Mouse (Mus musculus) right cerebral cortex, postnatal 36 days (tissue): Measurements from ENCODE around the gene Fcrlb.

Source experiments
- DNase-seq, 2 experiments: peaks; one replicate each; pipeline ENCODE4 v3.0.0; 2022; ENCODE audit warnings: low spot score in 2 of 2, mixed read lengths in 1 of 2

Gene Fcrlb

GRCm38 (mm10) chr1:170907456-170908191 lies 5.1 kb downstream of the Fcrlb start:
- peak in 1 of 2 experiments; percentile 9 for DNase-seq

GRCm38 (mm10) chr1:170907111-170907455 lies 5.7 kb downstream of the Fcrlb start:
- no peak for DNase-seq

DNA sequence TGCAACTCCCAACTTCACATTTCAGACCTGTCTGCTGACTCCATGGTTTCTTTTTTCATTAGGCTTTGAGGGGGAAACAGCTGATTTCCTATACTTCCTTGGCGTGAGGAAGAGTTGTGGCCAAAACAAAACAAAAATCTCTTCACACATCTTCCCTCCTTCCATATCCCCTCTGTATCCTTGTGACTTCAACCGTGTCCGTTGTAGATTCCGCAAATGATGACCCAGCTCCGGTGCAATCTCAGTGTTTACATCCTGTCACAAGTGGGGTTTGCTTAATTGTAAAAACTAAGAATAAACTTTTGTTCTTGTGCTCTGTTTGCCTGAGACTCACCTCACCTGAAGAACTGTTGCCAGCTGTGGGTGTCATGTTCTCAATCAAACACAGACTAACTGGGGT lies 9.3 kb downstream of the Fcrlb start:
- no peak for DNase-seq

DNA sequence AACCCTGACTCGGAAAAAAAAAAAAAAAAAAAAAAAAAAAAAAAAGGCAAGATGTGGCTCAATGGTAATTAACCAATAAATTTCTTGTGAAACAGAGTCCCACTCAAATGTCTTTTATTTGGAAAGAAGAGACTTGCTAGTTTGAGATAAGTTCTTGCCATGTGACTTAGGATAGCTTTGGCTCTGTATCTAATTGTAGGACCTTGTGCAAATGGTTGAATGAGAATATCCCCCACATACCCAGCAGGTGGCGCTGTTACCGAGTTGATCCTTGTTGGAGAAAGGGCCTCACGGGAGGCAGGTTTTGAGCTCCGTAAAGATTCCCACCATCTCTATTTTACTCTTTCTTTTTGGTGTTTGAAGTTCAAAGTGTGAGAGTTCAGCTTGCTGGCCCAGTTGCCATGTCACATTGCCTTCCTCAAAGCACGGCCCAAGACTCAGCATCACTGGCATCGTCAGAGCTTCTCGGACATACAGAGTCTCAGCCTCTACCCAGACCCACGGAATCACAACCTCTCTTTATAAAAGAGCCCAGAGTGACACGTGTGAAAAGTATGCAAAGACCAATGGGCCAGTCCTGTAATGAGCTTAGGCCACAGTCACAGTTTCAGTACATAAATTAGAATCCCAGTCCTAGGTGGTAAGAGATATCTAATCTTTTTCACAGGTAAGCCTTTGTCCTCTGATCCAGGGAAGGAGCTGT lies 11.1 kb downstream of the Fcrlb start:
- DNase-seq: peak; percentile 55 to 65

DNA sequence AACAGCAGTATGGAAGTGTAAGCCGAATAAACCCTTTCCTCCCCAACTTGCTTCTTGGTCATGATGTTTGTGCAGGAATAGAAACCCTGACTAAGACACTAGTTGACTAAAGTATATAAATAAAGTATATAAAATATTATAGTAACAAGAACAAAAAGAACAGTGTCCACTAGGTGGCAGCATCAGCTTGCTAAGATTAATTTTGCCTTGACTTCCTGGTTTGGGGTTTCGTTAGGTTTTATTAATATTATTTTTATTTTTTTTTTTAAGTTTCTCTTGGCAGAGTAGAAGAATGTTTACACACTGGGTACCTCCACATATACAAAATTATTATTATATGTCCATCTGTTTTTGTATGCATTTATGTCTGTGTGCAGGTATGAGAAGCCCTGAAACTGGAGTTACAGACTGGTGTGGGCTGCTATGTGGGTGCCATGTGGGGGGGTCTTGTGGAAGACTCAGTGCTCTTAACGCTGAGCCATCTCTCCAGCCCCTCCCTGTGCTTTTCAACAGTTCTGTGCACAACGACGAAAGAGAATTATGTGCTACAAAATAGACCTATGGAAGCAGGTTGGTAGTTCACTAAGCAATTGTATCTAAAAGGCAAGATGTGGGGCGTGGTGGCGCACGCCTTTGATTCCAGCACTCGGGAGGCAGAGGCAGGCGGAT lies 11.8 kb downstream of the Fcrlb start:
- DNase-seq: peak in 1 of 2 experiments; percentile 16

- DNase-seq: no peak
Observed at GRCm38 (mm10) chr1:170898413-170899075, 14.2 kb downstream of the Fcrlb start.

GRCm38 (mm10) chr1:170896651-170897281 lies 16.0 kb downstream of the Fcrlb start:
- DNase-seq: no peak

DNA sequence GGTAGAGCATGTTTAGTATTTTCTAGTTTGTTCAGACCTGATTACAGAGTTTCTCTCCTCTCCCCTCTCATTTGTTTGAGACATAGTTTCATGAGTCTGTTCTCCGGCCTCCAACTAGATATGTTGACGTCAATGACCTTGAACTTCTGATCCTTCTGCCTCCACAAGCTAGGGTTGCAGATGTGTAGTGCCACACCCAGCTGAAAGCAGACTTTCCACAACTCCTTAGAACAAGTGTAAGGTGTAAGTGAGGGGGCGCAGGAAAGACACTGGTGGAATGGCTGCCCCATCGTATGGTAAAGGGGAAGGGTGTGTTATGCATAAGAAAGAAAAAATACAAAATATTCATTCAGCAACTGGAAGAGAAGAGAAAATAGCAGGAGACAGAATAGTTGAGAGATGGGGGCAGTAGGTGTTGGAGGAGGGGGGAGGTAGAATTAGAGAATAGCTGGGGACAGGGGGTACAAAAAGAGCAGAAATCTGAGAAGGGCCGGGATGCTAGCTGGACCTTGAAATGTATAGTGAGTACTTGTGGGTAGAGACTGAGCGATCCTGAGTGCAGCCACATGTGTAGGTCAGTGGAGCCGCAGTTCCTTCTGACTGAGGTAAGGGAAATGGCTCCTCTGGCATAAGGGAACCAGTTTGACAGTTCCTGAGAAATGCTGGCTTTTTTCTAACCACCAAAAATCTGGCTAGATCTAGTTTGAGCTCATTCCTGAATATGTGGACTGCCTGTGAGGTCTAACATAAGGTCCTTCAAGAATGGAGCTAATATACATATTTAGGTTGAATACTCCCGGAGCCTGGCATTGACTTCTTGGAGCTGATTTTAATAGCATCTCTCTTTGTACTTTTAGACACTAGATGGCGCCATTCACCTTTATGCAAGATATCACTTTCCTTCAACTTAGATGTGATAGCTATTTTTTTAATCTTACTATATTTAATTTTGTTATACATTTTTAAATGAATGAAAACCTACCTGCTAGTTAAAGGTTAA lies 17.8 kb downstream of the Fcrlb start:
- DNase-seq: no peak

- no peak for DNase-seq
Observed at GRCm38 (mm10) chr1:170892279-170892678, 20.5 kb downstream of the Fcrlb start.

DNA sequence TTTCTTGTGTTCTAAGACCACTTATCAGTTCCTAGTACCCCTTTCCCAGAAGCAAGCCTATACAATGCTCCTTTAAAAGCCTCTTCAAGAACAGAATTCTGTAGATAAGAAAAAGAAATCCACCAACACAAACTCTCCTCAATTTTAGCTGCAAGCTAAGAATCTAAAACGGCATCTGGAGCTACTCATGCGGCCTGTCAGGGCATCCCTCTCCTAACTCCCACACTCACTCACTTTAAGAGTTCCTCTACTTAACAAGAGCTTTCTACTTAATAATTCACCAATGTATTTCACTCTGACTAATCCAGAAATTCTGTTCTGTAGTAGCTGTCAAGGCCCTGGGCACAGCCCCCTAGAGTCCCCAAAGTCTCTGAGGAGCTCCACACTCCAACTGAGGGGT lies 21.1 kb downstream of the Fcrlb start:
- DNase-seq: no peak

- no peak for DNase-seq
Observed at GRCm38 (mm10) chr1:170889310-170889709, 23.4 kb downstream of the Fcrlb start.

GRCm38 (mm10) chr1:170886044-170886458 lies 26.7 kb downstream of the Fcrlb start:
- DNase-seq: no peak

- peak; percentile 88 to 91 for DNase-seq
Observed at GRCm38 (mm10) chr1:170884978-170885561, 27.7 kb downstream of the Fcrlb start, which contains the start of the genes Gm26620 and Dusp12. TSS of gene Gm26620 (plus strand) at chr1:170885065. TSS of gene Dusp12 (minus strand) at chr1:170885540.

DNA sequence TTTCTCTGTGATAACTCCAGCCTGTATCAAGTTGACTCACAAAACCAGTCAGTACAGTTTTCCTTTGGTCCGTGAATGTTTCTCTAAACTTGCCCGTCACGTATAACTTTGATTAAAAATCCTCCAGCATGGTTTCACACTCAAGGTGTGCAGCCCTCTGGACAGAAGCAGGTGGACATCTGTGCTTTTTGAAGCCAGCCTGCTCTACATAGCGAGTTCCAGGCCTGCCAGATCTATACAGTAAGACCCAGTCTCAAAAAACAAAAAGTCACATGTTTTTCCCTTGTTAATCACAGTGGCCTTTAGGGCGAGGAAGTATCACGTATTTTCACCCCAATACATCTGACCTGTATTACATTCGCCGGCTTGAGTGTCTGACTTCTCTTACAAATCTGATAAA lies 28.4 kb downstream of the Fcrlb start:
- no peak for DNase-seq

DNA sequence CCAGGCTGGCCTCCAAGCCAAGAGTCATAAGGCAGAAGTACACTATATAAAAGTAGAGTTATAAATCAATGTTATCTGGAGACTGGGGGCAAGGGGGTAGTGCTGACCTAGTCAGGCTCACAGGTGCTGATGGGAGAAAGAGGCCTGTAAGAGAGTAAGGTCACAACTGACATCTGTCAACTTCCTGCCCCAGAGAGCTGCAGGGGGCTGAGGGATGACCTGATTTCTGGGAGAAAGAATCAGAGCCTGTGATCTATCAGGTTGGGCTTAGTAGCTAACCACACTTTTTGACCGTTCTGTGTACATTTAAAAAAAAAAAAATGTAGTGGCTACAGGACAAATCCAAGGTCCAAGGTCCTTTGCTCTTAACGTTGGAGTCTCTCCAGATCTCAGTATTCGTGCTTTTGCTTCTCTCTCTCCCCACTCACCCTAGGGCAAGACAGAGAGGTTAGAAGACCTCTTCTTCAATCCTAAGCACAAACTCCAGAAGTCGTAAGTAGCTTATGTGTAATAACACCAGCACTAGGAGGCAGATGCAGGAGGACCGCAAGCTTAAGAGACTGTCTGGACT lies 29.7 kb downstream of the Fcrlb start:
- no peak for DNase-seq

GRCm38 (mm10) chr1:170876906-170877305 lies 35.8 kb downstream of the Fcrlb start:
- no peak for DNase-seq

- DNase-seq: no peak
Observed at GRCm38 (mm10) chr1:170875676-170876075, 37.1 kb downstream of the Fcrlb start.

DNA sequence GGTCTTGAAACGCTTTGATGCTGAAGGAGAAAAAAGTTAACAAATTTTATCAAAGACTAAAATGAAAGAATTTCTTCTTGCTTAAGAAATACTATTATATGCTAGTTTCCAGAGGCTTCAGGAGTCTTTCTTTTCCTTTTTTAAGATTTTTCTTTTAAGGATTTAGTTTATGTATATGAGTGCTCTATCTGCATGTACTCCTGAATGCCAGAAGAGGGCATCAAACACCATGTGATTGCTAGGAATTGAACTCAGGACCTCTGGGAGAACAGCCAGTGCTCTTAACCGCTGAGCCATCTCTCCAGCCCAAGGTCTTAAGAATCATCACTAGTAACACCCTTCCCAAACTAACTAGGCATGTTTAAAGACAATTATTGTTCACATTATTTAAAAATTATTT lies 40.8 kb downstream of the Fcrlb start:
- DNase-seq: no peak

GRCm38 (mm10) chr1:170871402-170871801 lies 41.3 kb downstream of the Fcrlb start:
- DNase-seq: no peak

DNA sequence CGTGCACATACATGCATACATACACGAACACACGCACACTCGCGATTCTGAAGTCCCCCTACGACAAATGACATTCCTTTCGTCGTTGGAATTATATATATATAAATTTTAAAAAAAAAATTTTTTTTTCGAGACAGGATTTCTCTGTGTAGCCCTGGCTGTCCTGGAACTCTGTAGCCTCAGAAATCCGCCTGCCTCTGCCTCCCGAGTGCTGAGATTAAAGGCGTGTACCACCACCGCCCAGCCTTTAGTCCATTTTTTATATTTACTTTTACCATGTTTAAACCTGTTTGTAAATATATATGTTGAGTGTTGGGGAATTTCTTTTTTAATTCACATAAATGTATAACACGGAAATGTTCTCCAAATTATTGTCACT lies 43.8 kb downstream of the Fcrlb start:
- DNase-seq: no peak
